Mouse (Mus musculus) spleen, adult 2 months (tissue): ENCODE measurements at regions not wholly inside any gene's neighbourhood (a gene's known extent, or its start where the extent isn't known, plus 50 kb on each side); places are given as distances from the start of the nearest gene placed in this dataset.

Experiments used
- CTCF ChIP-seq: fragments of 200-500 bp; IDR thresholded peaks from 2 replicates; pipeline ENCODE4 v1.5.1; 2011; ENCODE audit warnings: mild to moderate bottlenecking, inconsistent platforms; ENCODE audit not compliant: insufficient read depth, insufficient read length, insufficient replicate concordance; ENCODE audit errors: extremely low read depth
- POLR2A ChIP-seq: fragments of 200-500 bp; IDR thresholded peaks from 2 replicates; pipeline ENCODE4 v1.6.1; 2011; ENCODE audit warnings: low read depth, low read length, inconsistent platforms

- no peak for TF ChIP-seq POLR2A
- no peak for TF ChIP-seq CTCF
Measured at GRCm38 (mm10) chr9:61200295-61200955, 171.7 kb upstream of the Tle3 start.
